Mouse (Mus musculus) lung, adult 2 months (tissue): ENCODE measurements at regions not wholly inside any gene's neighbourhood (a gene's known extent, or its start where the extent isn't known, plus 50 kb on each side); places are given as distances from the start of the nearest gene placed in this dataset.

Source experiments
- CTCF ChIP-seq: fragments of 200-500 bp; IDR thresholded peaks from 2 replicates; pipeline ENCODE4 v1.5.1; 2011; ENCODE audit warnings: mild to moderate bottlenecking, low read length, control low read depth; ENCODE audit not compliant: insufficient read depth
- POLR2A ChIP-seq: fragments of 200-500 bp; IDR thresholded peaks from 2 replicates; pipeline ENCODE4 v1.6.1; 2011; ENCODE audit warnings: low read depth, mild to moderate bottlenecking, control low read depth, low read length, borderline replicate concordance; ENCODE audit errors: extremely low read depth

DNA sequence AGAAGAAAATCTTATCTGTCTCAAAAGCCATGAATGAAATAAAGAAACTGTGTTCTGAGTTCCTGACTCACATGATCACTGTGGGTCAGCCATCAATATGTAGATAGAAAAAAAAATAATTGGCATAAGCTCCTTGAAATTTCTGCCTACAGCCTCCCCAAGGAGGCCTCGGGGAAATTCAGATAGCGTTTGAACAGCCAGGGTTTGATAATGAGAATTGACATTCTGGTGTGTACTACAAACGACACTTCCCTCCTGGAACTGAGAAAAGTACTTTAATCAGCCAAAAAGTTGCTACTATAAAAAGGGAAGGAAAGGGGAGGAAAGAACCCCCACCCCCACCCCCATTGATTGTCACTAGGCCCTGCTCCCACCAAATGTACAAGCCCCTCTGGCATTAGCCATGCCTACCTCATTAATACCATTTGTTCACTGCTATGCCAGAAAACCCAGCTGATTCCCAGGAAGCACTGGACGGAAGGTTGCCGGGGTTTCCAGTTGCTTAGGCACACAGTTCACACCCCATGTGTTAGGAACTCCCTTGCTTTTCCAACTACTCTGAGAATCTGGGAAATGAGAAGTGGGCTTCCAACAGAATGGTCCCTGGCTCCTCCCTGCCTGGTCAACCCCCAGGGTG lies 78.4 kb upstream of the Klf7 start:
- TF ChIP-seq POLR2A, result no peak
- TF ChIP-seq CTCF, result no peak
